Mouse (Mus musculus) MN1 (cell line): Measurements from ENCODE around the gene Ank2.
A peak's percentile ranks its signal among the peaks of the same experiment; 100 is the strongest.

ENCODE experiments used
- DNase-seq: peaks from one replicate; pipeline ENCODE4 v3.0.0-alpha.2; 2016; ENCODE audit warnings: low spot score

The Ank2 gene

GRCm38 (mm10) chr3:127235271-127235670 lies 263.9 kb downstream of the Ank2 start:
- no peak for DNase-seq

- peak; percentile 7 for DNase-seq
Observed at GRCm38 (mm10) chr3:127225799-127226730, 273.1 kb downstream of the Ank2 start.

- DNase-seq: no peak
Observed at GRCm38 (mm10) chr3:127225167-127225798, 273.9 kb downstream of the Ank2 start.

GRCm38 (mm10) chr3:127224315-127225166 lies 274.6 kb downstream of the Ank2 start:
- DNase-seq: no peak

GRCm38 (mm10) chr3:127222086-127222485 lies 277.1 kb downstream of the Ank2 start:
- DNase-seq: no peak

GRCm38 (mm10) chr3:127220859-127221258 lies 278.3 kb downstream of the Ank2 start:
- DNase-seq: no peak

- DNase-seq: no peak
Observed at GRCm38 (mm10) chr3:127213534-127213933, 285.6 kb downstream of the Ank2 start.

- DNase-seq: no peak
Observed at GRCm38 (mm10) chr3:127211119-127211518, 288.0 kb downstream of the Ank2 start.

GRCm38 (mm10) chr3:127210552-127210951 lies 288.6 kb downstream of the Ank2 start:
- DNase-seq: no peak

- DNase-seq: no peak
Observed at GRCm38 (mm10) chr3:127208871-127209270, 290.3 kb downstream of the Ank2 start.

GRCm38 (mm10) chr3:127205883-127206434 lies 293.2 kb downstream of the Ank2 start:
- DNase-seq: no peak

GRCm38 (mm10) chr3:127202484-127203115 lies 296.6 kb downstream of the Ank2 start:
- peak; percentile 16 for DNase-seq

GRCm38 (mm10) chr3:127200789-127201188 lies 298.4 kb downstream of the Ank2 start:
- no peak for DNase-seq

- no peak for DNase-seq
Observed at GRCm38 (mm10) chr3:127199112-127199665, 300.0 kb downstream of the Ank2 start.

GRCm38 (mm10) chr3:127198656-127199055 lies 300.5 kb downstream of the Ank2 start:
- no peak for DNase-seq

GRCm38 (mm10) chr3:127188789-127189128 lies 310.4 kb downstream of the Ank2 start:
- no peak for DNase-seq

GRCm38 (mm10) chr3:127188086-127188788 lies 310.9 kb downstream of the Ank2 start:
- no peak for DNase-seq

GRCm38 (mm10) chr3:127187081-127187480 lies 312.1 kb downstream of the Ank2 start:
- DNase-seq: no peak

GRCm38 (mm10) chr3:127186239-127186638 lies 312.9 kb downstream of the Ank2 start:
- DNase-seq: no peak

GRCm38 (mm10) chr3:127183998-127184753 lies 315.0 kb downstream of the Ank2 start:
- peak; percentile 18 for DNase-seq
